In the genomic region with DNA sequence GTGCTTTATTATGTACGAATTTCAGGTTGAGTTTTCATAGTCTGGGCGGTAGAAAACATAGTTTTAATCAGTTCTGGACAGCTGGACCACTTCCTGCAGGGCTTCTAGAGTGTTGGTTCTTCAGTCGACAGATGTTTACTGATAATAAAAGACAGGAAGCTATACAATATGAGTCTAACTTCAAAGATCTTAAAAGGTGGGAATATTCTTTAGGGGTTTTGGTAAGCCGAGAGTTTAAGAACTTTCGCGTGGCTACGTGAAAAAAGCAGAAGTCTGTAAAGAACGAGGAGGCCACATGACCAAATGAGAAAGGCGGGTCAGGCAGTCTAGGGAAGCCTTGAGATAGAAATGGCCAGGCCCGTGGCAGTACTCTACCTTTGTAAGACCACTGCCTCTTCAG, we compare ENCODE assay signal across 14 mouse cellular contexts. TPM values are rescaled to one million over a fixed set of nuclear protein-coding genes. Genes with fewer than 3 reads are reported as not detected.
DNase-seq lines count a peak whose midpoint lies in the region; ATAC-seq and TF ChIP-seq lines count a peak whose summit lies in the region.
"Had no signal": no experiment of that assay in that cellular context is flagged by ENCODE, and none has a peak within 500 bp of the region (broad histone marks: within the 10 kb centered on the region; RNA-seq: fewer than 3 reads in every experiment).

No protein-coding gene starts in this region.

- TF ChIP-seq CTCF in lung, embryonic 14.5 days (IDR thresholded peaks at IDR 0.05; ENCODE audit: low read depth) = no peak

- H3K27me3 ChIP-seq in embryonic facial prominence, embryonic 13.5 days = no peaks in the 10 kb centered on the region
- H3K27me3 ChIP-seq in embryonic facial prominence, embryonic 10.5 days (replicated peaks; ENCODE audit: low read depth, poor library complexity, severe bottlenecking) = no peaks in the 10 kb centered on the region
- no peaks in the 10 kb centered on the region for H3K27me3 ChIP-seq in lung, embryonic 14.5 days (ENCODE audit: insufficient read depth, low read length)
- H3K27me3 ChIP-seq in midbrain, embryonic 14.5 days (ENCODE audit: control insufficient read depth, insufficient read depth, low read length) = no peaks in the 10 kb centered on the region
- H3K27me3 ChIP-seq: embryonic facial prominence, embryonic 12.5 days; hindbrain, embryonic 13.5 days had no signal

- H3K27ac ChIP-seq in embryonic facial prominence, embryonic 13.5 days = peak overlapping the region; percentile 60; the same call in 1 of the 2 replicates
- H3K27ac ChIP-seq in embryonic facial prominence, embryonic 10.5 days (replicated peaks) = no peak overlapping the region
- H3K27ac ChIP-seq in lung, embryonic 14.5 days (ENCODE audit: low read depth) = peak overlapping the region; percentile 48; the same call in 1 of the 2 replicates
- no peak overlapping the region for H3K27ac ChIP-seq in midbrain, embryonic 14.5 days (replicated peaks; ENCODE audit: low read depth, low read length)
- H3K27ac ChIP-seq: embryonic facial prominence, embryonic 12.5 days; hindbrain, embryonic 13.5 days; macrophage had no signal

- 67% methylated on average over 10 of the region's 10 CpGs for WGBS in embryonic facial prominence, embryonic 13.5 days
- 76% methylated on average over 10 of the region's 10 CpGs for WGBS in embryonic facial prominence, embryonic 10.5 days
- 23% methylated on average over 10 of the region's 10 CpGs for WGBS in lung, embryonic 14.5 days
- 88% methylated on average over 10 of the region's 10 CpGs for WGBS in midbrain, embryonic 14.5 days

- no peak for ATAC-seq in embryonic facial prominence, embryonic 13.5 days (ENCODE audit: insufficient number of reproducible peaks, insufficient read depth, low FRiP score, low TSS enrichment, low read depth)
- ATAC-seq in lung, embryonic 14.5 days (ENCODE audit: insufficient read depth) = peak; percentile 35; the same call in 1 of the 2 replicates
- ATAC-seq in granulocyte monocyte progenitor cell, adult 5-6 weeks (replicated peaks; ENCODE audit: poor library complexity, severe bottlenecking) = peak; percentile 53
- peak; percentile 78 for ATAC-seq in megakaryocyte-erythroid progenitor cell, adult 5-6 weeks (replicated peaks; ENCODE audit: low FRiP score, low TSS enrichment, poor library complexity, severe bottlenecking)
- ATAC-seq in midbrain, embryonic 14.5 days (ENCODE audit: low FRiP score, low TSS enrichment) = no peak

- no peak overlapping the region for H3K4me2 ChIP-seq in embryonic facial prominence, embryonic 13.5 days
- H3K4me2 ChIP-seq in lung, embryonic 14.5 days = no peak overlapping the region
- H3K4me2 ChIP-seq in midbrain, embryonic 14.5 days (ENCODE audit: low read length) = no peak overlapping the region
- H3K4me2 ChIP-seq: embryonic facial prominence, embryonic 12.5 days; hindbrain, embryonic 13.5 days had no signal

- peaks cover 16% of the 10 kb centered on the region for H3K4me1 ChIP-seq in embryonic facial prominence, embryonic 13.5 days
- H3K4me1 ChIP-seq in embryonic facial prominence, embryonic 10.5 days = peaks cover 6% of the 10 kb centered on the region; the same call in 1 of the 2 replicates
- H3K4me1 ChIP-seq in lung, embryonic 14.5 days (ENCODE audit: insufficient read depth) = peaks cover 11% of the 10 kb centered on the region
- peaks cover 6% of the 10 kb centered on the region; the same call in 1 of the 2 replicates for H3K4me1 ChIP-seq in midbrain, embryonic 14.5 days (ENCODE audit: control insufficient read depth, insufficient read depth, low read length)
- H3K4me1 ChIP-seq: hindbrain, embryonic 13.5 days had no signal

- H3K36me3 ChIP-seq in embryonic facial prominence, embryonic 13.5 days = no peaks in the 10 kb centered on the region
- no peaks in the 10 kb centered on the region for H3K36me3 ChIP-seq in embryonic facial prominence, embryonic 10.5 days (replicated peaks)
- H3K36me3 ChIP-seq in lung, embryonic 14.5 days (ENCODE audit: insufficient read depth) = no peaks in the 10 kb centered on the region
- no peaks in the 10 kb centered on the region for H3K36me3 ChIP-seq in midbrain, embryonic 14.5 days (ENCODE audit: control insufficient read depth, insufficient read depth, low read length)
- H3K36me3 ChIP-seq: embryonic facial prominence, embryonic 12.5 days; hindbrain, embryonic 13.5 days had no signal

- H3K4me3 ChIP-seq in embryonic facial prominence, embryonic 13.5 days = no peak overlapping the region
- H3K4me3 ChIP-seq in embryonic facial prominence, embryonic 10.5 days = no peak overlapping the region
- no peak overlapping the region for H3K4me3 ChIP-seq in lung, embryonic 14.5 days (ENCODE audit: low read depth, low read length)
- no peak overlapping the region for H3K4me3 ChIP-seq in midbrain, embryonic 14.5 days (replicated peaks; ENCODE audit: low read depth, low read length)
- H3K4me3 ChIP-seq: embryonic facial prominence, embryonic 12.5 days; hindbrain, embryonic 13.5 days had no signal

- H3K9ac ChIP-seq in embryonic facial prominence, embryonic 13.5 days = no peak overlapping the region
- no peak overlapping the region for H3K9ac ChIP-seq in lung, embryonic 14.5 days
- H3K9ac ChIP-seq in midbrain, embryonic 14.5 days (replicated peaks; ENCODE audit: low read length) = no peak overlapping the region
- H3K9ac ChIP-seq: embryonic facial prominence, embryonic 12.5 days; hindbrain, embryonic 13.5 days had no signal

- no peaks in the 10 kb centered on the region for H3K9me3 ChIP-seq in embryonic facial prominence, embryonic 13.5 days
- H3K9me3 ChIP-seq in embryonic facial prominence, embryonic 10.5 days = no peaks in the 10 kb centered on the region
- H3K9me3 ChIP-seq in lung, embryonic 14.5 days (ENCODE audit: low read depth, low read length) = no peaks in the 10 kb centered on the region
- H3K9me3 ChIP-seq in midbrain, embryonic 14.5 days (ENCODE audit: control insufficient read depth, low read length) = no peaks in the 10 kb centered on the region
- H3K9me3 ChIP-seq: embryonic facial prominence, embryonic 12.5 days; hindbrain, embryonic 13.5 days had no signal

- DNase-seq in embryonic facial prominence, embryonic 10.5 days (ENCODE audit: low spot score) = no peak
- peak; percentile 63 for DNase-seq in lung, embryonic 14.5 days
- no peak for DNase-seq in lung, postnatal 10 days
- no peak for DNase-seq in testis, postnatal 14 days (ENCODE audit: low spot score)
- no peak for DNase-seq in midbrain, embryonic 14.5 days
- DNase-seq: cerebellum, adult 9-10 months; kidney, postnatal 36 days; thymus, postnatal 25 days had no signal

RNA-seq across cellular contexts. Expression of a gene that starts 29.5 kb away (rescaled TPM):
- polyA plus RNA-seq in embryonic facial prominence, embryonic 13.5 days (2015; fragmentation: Nextera tagmentation; extraction: Ambion mirVana) = 125 and 136 TPM in 2 replicates
- 179 TPM in 2 replicates for polyA plus RNA-seq in embryonic facial prominence, embryonic 10.5 days (2016; fragmentation: Nextera tagmentation; extraction: Ambion mirVana)
- 174 and 182 TPM in 2 replicates for polyA plus RNA-seq in lung, embryonic 14.5 days (2014; fragmentation: Nextera tagmentation; extraction: Ambion mirVana)
- 89.2 and 112 TPM in 2 replicates for total RNA-seq in granulocyte monocyte progenitor cell, adult 5-6 weeks (2014; fragmentation: Nextera tagmentation)
- total RNA-seq in granulocyte monocyte progenitor cell, adult 5-6 weeks (2017) = 84.0 and 92.8 TPM in 2 replicates
- 86.7 and 86.9 TPM in 2 replicates for total RNA-seq in megakaryocyte-erythroid progenitor cell, adult 5-6 weeks (2014; fragmentation: Nextera tagmentation)
- total RNA-seq in megakaryocyte-erythroid progenitor cell, adult 5-6 weeks (2017) = 75.3 and 82.3 TPM in 2 replicates
- 131 and 159 TPM in 2 replicates for polyA plus RNA-seq in midbrain, embryonic 14.5 days (2014; fragmentation: Nextera tagmentation; extraction: Ambion mirVana)

Comparison
In these comparisons a context has a peak if more than half of its experiments do, and no peak if none do; other contexts are left out.
1. H3K27ac ChIP-seq: peak in embryonic facial prominence, embryonic 13.5 days (single experiment) and lung, embryonic 14.5 days (single experiment); none in embryonic facial prominence, embryonic 10.5 days (single experiment) and midbrain, embryonic 14.5 days (single experiment).
2. ATAC-seq: peak in lung, embryonic 14.5 days (single experiment), granulocyte monocyte progenitor cell, adult 5-6 weeks (single experiment) and megakaryocyte-erythroid progenitor cell, adult 5-6 weeks (single experiment); none in embryonic facial prominence, embryonic 13.5 days (single experiment) and midbrain, embryonic 14.5 days (single experiment).